Mouse (Mus musculus): Measurements from ENCODE around the gene Ppp1cc. TPM values are rescaled to one million over a fixed set of nuclear protein-coding genes. Genes with fewer than 3 reads are reported as not detected.
A peak's percentile ranks its signal among the peaks of the same experiment; 100 is the strongest.
"Not testable (repeated sequence)": the region's sequence is repeated elsewhere in the genome, so short reads cannot be mapped to it uniquely, and the experiment has no call there.

Gene Ppp1cc
- polyA plus RNA-seq, 1 experiment from 2014 or later = 104 TPM

DNA sequence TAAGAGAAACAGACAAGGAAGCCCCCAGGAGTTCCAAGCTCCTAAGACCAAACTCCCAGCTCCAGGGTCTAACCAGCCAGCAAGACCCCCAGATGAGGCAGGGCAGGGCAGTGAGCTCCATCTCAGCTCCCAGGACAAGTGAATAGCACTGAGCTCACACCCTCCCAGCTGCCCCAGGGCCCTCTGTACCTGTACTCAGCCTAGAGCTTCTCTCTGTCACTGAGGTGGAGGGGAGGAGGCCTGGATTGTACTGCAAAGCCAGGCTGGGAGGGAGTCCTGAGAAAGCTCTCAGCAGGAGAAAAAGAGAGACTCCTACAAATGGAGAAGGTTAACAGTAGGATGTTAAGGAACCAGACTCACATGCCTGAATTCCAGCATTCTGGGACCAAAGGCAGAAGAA lies 11.5 kb upstream of the Ppp1cc start:
- Histone ChIP-seq H3K4me2 (replicated peaks; ENCODE audit: low read depth) (no peak overlapping the region; the same call in 1 of the 2 replicates), H3K4me1 (replicated peaks; ENCODE audit: control insufficient read depth, insufficient read depth) (no peaks in the 10 kb centered on the region), H3K9ac (ENCODE audit: low read length) (no peak overlapping the region), H3K36me3 (ENCODE audit: control insufficient read depth, insufficient read depth, low read length) (no peaks in the 10 kb centered on the region), H3K27me3 (ENCODE audit: control insufficient read depth, insufficient read depth, low read length) (no peaks in the 10 kb centered on the region), H3K27ac (replicated peaks) (peak overlapping the region; percentile 90), H3K4me3 (ENCODE audit: low read depth, low read length) (no peak overlapping the region), H3K9me3 (ENCODE audit: control insufficient read depth, low read length) (no peaks in the 10 kb centered on the region)
- TF ChIP-seq CTCF (IDR thresholded peaks at IDR 0.05; ENCODE audit: low read depth) = no peak
- TF ChIP-seq EP300 (optimal IDR thresholded peaks at IDR 0.05) = no peak
- no peak for ATAC-seq (ENCODE audit: low FRiP score, low TSS enrichment)
- DNase-seq (ENCODE audit: low spot score) = no peak

DNA sequence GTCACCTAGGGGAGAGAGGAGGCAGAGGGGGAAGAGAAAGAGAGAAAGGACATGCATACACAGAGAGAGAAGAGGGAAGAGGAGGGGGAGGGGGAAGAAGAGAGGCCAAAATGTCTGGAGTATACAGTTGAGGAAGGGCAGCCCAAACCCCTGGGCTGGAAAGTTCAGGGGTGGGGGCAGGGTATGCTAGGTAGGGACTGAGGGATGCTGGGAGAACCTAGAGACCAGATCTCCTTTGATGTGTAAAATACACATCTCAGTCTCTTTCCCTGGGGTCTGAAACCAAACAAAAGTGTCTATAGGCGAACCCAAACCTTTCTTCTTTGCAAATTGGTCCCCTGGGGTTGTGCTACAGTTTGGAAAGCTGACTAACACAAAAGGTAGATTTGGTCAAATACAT lies 10.0 kb upstream of the Ppp1cc start:
- no peak overlapping the region for H3K9ac ChIP-seq (ENCODE audit: low read length)
- H3K4me2 ChIP-seq (replicated peaks; ENCODE audit: low read depth) = no peak overlapping the region
- 86% methylated on average over 1 of the region's 1 CpGs for WGBS

DNA sequence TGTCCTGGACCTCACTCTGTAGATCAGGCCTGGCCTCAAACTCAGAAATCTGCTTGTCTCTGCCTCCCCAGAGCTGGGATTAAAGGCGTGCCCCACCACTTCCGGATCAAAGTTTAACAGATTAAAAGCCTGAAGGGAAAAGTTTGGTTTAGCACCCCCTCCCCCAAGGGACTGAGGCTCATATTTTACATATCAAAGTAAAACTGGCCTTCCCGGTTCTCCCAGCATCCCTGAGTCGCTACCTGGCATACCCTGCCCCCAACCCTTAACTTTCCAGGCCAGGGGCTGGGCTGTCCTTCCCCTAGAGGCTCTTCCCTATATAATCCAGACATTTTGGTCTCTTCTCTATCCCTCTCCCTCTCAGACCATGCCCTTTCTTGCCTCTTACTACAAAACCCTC lies 8.8 kb upstream of the Ppp1cc start:
- no peak overlapping the region for H3K4me2 ChIP-seq (replicated peaks; ENCODE audit: low read depth)
- H3K27ac ChIP-seq (replicated peaks) = no peak overlapping the region
- H3K4me1 ChIP-seq (replicated peaks; ENCODE audit: control insufficient read depth, insufficient read depth) = no peaks in the 10 kb centered on the region
- DNase-seq (ENCODE audit: low spot score) (no peak), ATAC-seq (ENCODE audit: low FRiP score, low TSS enrichment) (no peak)
- 62% methylated on average over 4 of the region's 4 CpGs for WGBS
- H3K27me3 ChIP-seq (ENCODE audit: control insufficient read depth, insufficient read depth, low read length) = no peaks in the 10 kb centered on the region
- H3K36me3 ChIP-seq (ENCODE audit: control insufficient read depth, insufficient read depth, low read length) = no peaks in the 10 kb centered on the region
- no peaks in the 10 kb centered on the region for H3K9me3 ChIP-seq (ENCODE audit: control insufficient read depth, low read length)
- no peak for TF ChIP-seq EP300 (optimal IDR thresholded peaks at IDR 0.05)
- TF ChIP-seq CTCF (IDR thresholded peaks at IDR 0.05; ENCODE audit: low read depth) = no peak
- H3K4me3 ChIP-seq (ENCODE audit: low read depth, low read length) = no peak overlapping the region
- H3K9ac ChIP-seq (ENCODE audit: low read length) = no peak overlapping the region

More for the DNA sequence above, 10.0 kb upstream of the Ppp1cc start:
- Histone ChIP-seq H3K4me3 (ENCODE audit: low read depth, low read length) (no peak overlapping the region), H3K27me3 (ENCODE audit: control insufficient read depth, insufficient read depth, low read length) (no peaks in the 10 kb centered on the region), H3K4me1 (replicated peaks; ENCODE audit: control insufficient read depth, insufficient read depth) (no peaks in the 10 kb centered on the region), H3K36me3 (ENCODE audit: control insufficient read depth, insufficient read depth, low read length) (no peaks in the 10 kb centered on the region), H3K27ac (replicated peaks) (no peak overlapping the region), H3K9me3 (ENCODE audit: control insufficient read depth, low read length) (no peaks in the 10 kb centered on the region)
- DNase-seq (ENCODE audit: low spot score) (no peak), ATAC-seq (ENCODE audit: low FRiP score, low TSS enrichment) (no peak)
- TF ChIP-seq EP300 (optimal IDR thresholded peaks at IDR 0.05) (no peak), CTCF (IDR thresholded peaks at IDR 0.05; ENCODE audit: low read depth) (no peak)

DNA sequence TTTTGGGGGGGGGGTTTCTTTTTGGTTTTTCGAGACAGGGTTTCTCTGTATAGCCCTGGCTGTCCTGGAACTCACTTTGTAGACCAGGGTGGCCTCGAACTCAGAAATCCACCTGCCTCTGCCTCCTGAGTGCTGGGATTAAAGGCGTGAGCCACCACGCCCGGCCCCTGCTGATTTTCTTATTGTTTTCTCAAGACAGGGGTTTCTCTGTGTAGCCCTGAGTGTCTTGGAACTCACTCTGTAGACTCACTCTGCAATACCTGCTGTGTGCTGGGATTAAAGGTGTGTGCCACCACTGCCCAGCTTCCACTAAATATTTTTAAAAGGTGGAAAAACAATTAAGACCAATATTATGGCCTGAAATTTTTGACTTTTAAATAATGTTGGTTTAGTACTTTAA lies 5.6 kb upstream of the Ppp1cc start:
- not testable (repeated sequence) for ATAC-seq (ENCODE audit: low FRiP score, low TSS enrichment); H3K9ac ChIP-seq (ENCODE audit: low read length); H3K27me3 ChIP-seq (ENCODE audit: control insufficient read depth, insufficient read depth, low read length); H3K27ac ChIP-seq (replicated peaks); H3K4me2 ChIP-seq (replicated peaks; ENCODE audit: low read depth); H3K4me3 ChIP-seq (ENCODE audit: low read depth, low read length); H3K4me1 ChIP-seq (replicated peaks; ENCODE audit: control insufficient read depth, insufficient read depth); H3K9me3 ChIP-seq (ENCODE audit: control insufficient read depth, low read length); DNase-seq (ENCODE audit: low spot score); H3K36me3 ChIP-seq (ENCODE audit: control insufficient read depth, insufficient read depth, low read length)
- WGBS = 81% methylated on average over 5 of the region's 5 CpGs

DNA sequence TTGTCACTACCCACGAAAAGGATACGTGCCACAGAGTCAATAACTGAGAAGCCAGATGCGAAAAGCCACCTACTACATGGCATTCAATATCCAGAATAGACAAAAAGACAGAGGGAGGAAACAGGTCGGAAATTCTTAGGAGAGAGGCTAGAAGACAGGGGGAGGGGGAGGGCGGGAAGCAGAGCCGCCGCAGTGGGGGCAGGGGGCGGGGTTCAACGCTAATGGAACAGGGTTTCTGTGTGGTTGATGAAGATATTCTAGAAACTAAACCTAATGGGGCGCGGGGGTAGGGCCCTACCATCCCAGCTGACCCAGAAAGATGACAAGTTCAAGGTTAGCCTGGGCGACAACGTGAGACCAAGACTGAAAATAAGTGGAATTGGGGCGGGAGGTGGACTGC lies 4.1 kb upstream of the Ppp1cc start:
- no peak overlapping the region for H3K9ac ChIP-seq (ENCODE audit: low read length)
- WGBS = 38% methylated on average over 11 of the region's 14 CpGs
- no peaks in the 10 kb centered on the region for H3K9me3 ChIP-seq (ENCODE audit: control insufficient read depth, low read length)
- DNase-seq (ENCODE audit: low spot score) (no peak), ATAC-seq (ENCODE audit: low FRiP score, low TSS enrichment) (no peak)
- peaks cover 3% of the 10 kb centered on the region; the same call in 1 of the 2 replicates for H3K4me1 ChIP-seq (replicated peaks; ENCODE audit: control insufficient read depth, insufficient read depth)
- H3K4me2 ChIP-seq (replicated peaks; ENCODE audit: low read depth) = no peak overlapping the region
- no peak for TF ChIP-seq EP300 (optimal IDR thresholded peaks at IDR 0.05)
- no peak for TF ChIP-seq CTCF (IDR thresholded peaks at IDR 0.05; ENCODE audit: low read depth)
- no peak overlapping the region for H3K27ac ChIP-seq (replicated peaks)
- no peaks in the 10 kb centered on the region for H3K27me3 ChIP-seq (ENCODE audit: control insufficient read depth, insufficient read depth, low read length)
- H3K4me3 ChIP-seq (ENCODE audit: low read depth, low read length) = no peak overlapping the region
- no peaks in the 10 kb centered on the region for H3K36me3 ChIP-seq (ENCODE audit: control insufficient read depth, insufficient read depth, low read length)

DNA sequence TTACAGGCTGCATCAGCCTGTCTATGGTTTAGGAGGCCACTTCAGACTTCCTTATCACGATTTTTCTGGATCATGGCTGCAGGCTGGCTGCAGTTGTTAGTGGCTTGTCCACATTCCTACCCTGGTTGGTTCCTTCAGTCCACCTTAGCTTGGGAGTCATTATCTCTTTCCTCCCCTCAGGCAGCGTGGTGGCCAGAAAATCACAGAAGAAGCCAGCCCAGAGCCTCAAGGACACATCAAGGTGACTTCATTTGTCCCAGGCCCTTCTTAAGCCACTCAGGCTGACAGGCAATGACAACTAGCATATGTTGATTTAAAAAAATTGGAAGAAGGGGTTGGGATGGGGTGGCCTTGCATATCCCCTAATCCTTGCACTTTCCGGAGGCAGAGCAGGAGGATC lies 3.3 kb upstream of the Ppp1cc start:
- Histone ChIP-seq H3K27me3 (ENCODE audit: control insufficient read depth, insufficient read depth, low read length) (no peaks in the 10 kb centered on the region), H3K4me2 (replicated peaks; ENCODE audit: low read depth) (no peak overlapping the region), H3K36me3 (ENCODE audit: control insufficient read depth, insufficient read depth, low read length) (no peaks in the 10 kb centered on the region), H3K4me3 (ENCODE audit: low read depth, low read length) (no peak overlapping the region), H3K9ac (ENCODE audit: low read length) (no peak overlapping the region), H3K4me1 (replicated peaks; ENCODE audit: control insufficient read depth, insufficient read depth) (peaks cover 5% of the 10 kb centered on the region; the same call in 1 of the 2 replicates), H3K9me3 (ENCODE audit: control insufficient read depth, low read length) (no peaks in the 10 kb centered on the region), H3K27ac (replicated peaks) (no peak overlapping the region)
- no peak for TF ChIP-seq EP300 (optimal IDR thresholded peaks at IDR 0.05)
- TF ChIP-seq CTCF (IDR thresholded peaks at IDR 0.05; ENCODE audit: low read depth) = no peak
- 51% methylated on average over 3 of the region's 3 CpGs for WGBS
- DNase-seq (ENCODE audit: low spot score) = no peak
- ATAC-seq (ENCODE audit: low FRiP score, low TSS enrichment) = no peak
